Mouse (Mus musculus): ENCODE measurements at regions not wholly inside any gene's neighbourhood (a gene's known extent, or its start where the extent isn't known, plus 50 kb on each side); places are given as distances from the start of the nearest gene placed in this dataset.

DNA sequence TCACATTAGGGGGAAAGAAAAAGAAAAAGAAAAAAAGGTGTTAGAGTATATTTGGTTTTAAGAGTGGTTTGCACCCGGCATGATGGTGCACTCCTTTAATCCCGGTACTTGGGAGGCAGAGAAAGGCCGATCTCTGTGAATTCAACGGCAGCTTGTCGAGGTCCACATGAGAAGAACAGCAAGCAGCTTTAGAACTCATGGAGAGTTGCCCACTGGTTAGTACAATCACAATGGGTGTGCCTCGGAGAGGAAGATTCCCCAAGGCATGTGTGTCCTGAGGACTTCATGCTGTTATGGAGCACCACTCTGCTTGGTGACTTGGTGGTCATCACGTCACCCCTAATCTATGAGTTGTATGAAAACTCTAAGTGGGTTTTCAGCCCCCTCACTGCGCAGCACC, 124.7 kb upstream of the Usp24 start:
- TF ChIP-seq ZNF384 (IDR thresholded peaks at IDR 0.05; ENCODE audit: low read depth, low read length) = no peak
- TF ChIP-seq CHD2 (IDR thresholded peaks at IDR 0.05; ENCODE audit: low read depth, low read length) = no peak
- TF ChIP-seq MAFK (IDR thresholded peaks at IDR 0.05; ENCODE audit: insufficient read depth, low read depth, low read length) = no peak
- no peak for TF ChIP-seq ZC3H11A (IDR thresholded peaks at IDR 0.05; ENCODE audit: borderline replicate concordance, low read depth, low read length)
- TF ChIP-seq HCFC1 (IDR thresholded peaks at IDR 0.05; ENCODE audit: borderline replicate concordance, insufficient read depth, low read length) = no peak
